Mouse (Mus musculus): ENCODE results near the gene Exoc5. TPM values are rescaled to one million over a fixed set of nuclear protein-coding genes. Genes with fewer than 3 reads are reported as not detected.

Exoc5 gene
- polyA plus RNA-seq, 2 experiments: 9.2 to 23.0 TPM

- ATAC-seq (ENCODE audit: insufficient read depth): no peak
- H3K4me2 ChIP-seq (ENCODE audit: low read depth): no peak overlapping the region
- H3K4me1 ChIP-seq (replicated peaks; ENCODE audit: control insufficient read depth in 2 of 2, insufficient read depth in 2 of 2, low read length in 1 of 2): no peaks in the 10 kb centered on the region
- no peak overlapping the region for H3K4me3 ChIP-seq (ENCODE audit: insufficient read depth in 1 of 2, low read depth in 2 of 2, low read length in 2 of 2)
- WGBS (ENCODE audit: insufficient replicate concordance): 9% methylated on average over 7 of the region's 7 CpGs
- no peak for DNase-seq (ENCODE audit: low read depth in 3 of 3, low spot score in 3 of 3)
- H3K9ac ChIP-seq (replicated peaks): no peak overlapping the region
- H3K27ac ChIP-seq: no peak overlapping the region
- no peaks in the 10 kb centered on the region for H3K27me3 ChIP-seq (ENCODE audit: control insufficient read depth, insufficient read depth, low read length)
- H3K36me3 ChIP-seq (replicated peaks; ENCODE audit: control insufficient read depth, insufficient read depth, low read depth): no peaks in the 10 kb centered on the region
- no peaks in the 10 kb centered on the region for H3K9me3 ChIP-seq (ENCODE audit: control insufficient read depth, low read length)
- no peak for TF ChIP-seq CTCF (IDR thresholded peaks at IDR 0.05; ENCODE audit: low read depth)
- no peak for TF ChIP-seq EP300 (IDR thresholded peaks at IDR 0.05; ENCODE audit: low read depth)
Measured at GRCm38 (mm10) chr14:48991144-48991522, 75.3 kb downstream of the Exoc5 start.

- ATAC-seq (ENCODE audit: insufficient read depth): no peak
- Histone ChIP-seq H3K9me3 (ENCODE audit: control insufficient read depth, low read length) (no peaks in the 10 kb centered on the region), H3K36me3 (replicated peaks; ENCODE audit: control insufficient read depth, insufficient read depth, low read depth) (no peaks in the 10 kb centered on the region), H3K4me1 (replicated peaks; ENCODE audit: control insufficient read depth in 2 of 2, insufficient read depth in 2 of 2, low read length in 1 of 2) (no peaks in the 10 kb centered on the region), H3K27ac (no peak overlapping the region), H3K27me3 (ENCODE audit: control insufficient read depth, insufficient read depth, low read length) (no peaks in the 10 kb centered on the region), H3K4me3 (ENCODE audit: insufficient read depth in 1 of 2, low read depth in 2 of 2, low read length in 2 of 2) (no peak overlapping the region), H3K4me2 (ENCODE audit: low read depth) (no peak overlapping the region), H3K9ac (replicated peaks) (no peak overlapping the region)
- 20% methylated on average over 17 of the region's 17 CpGs for WGBS (ENCODE audit: insufficient replicate concordance)
- no peak for DNase-seq (ENCODE audit: low read depth in 3 of 3, low spot score in 3 of 3)
- TF ChIP-seq EP300 (IDR thresholded peaks at IDR 0.05; ENCODE audit: low read depth) (no peak), CTCF (IDR thresholded peaks at IDR 0.05; ENCODE audit: low read depth) (0 out of 2 replicates have a peak, but pooled peaks have one; percentile 29)
Measured at GRCm38 (mm10) chr14:48990471-48991143, 75.8 kb downstream of the Exoc5 start.

- Histone ChIP-seq H3K9me3 (ENCODE audit: control insufficient read depth, low read length) (no peaks in the 10 kb centered on the region), H3K9ac (replicated peaks) (no peak overlapping the region), H3K27ac (no peak overlapping the region), H3K4me3 (ENCODE audit: insufficient read depth in 1 of 2, low read depth in 2 of 2, low read length in 2 of 2) (no peak overlapping the region), H3K27me3 (ENCODE audit: control insufficient read depth, insufficient read depth, low read length) (no peaks in the 10 kb centered on the region), H3K36me3 (replicated peaks; ENCODE audit: control insufficient read depth, insufficient read depth, low read depth) (no peaks in the 10 kb centered on the region), H3K4me2 (ENCODE audit: low read depth) (no peak overlapping the region), H3K4me1 (replicated peaks; ENCODE audit: control insufficient read depth in 2 of 2, insufficient read depth in 2 of 2, low read length in 1 of 2) (no peaks in the 10 kb centered on the region)
- DNase-seq (ENCODE audit: low read depth in 3 of 3, low spot score in 3 of 3) (no peak), ATAC-seq (ENCODE audit: insufficient read depth) (no peak)
- 75% methylated on average over 8 of the region's 8 CpGs for WGBS (ENCODE audit: insufficient replicate concordance)
- TF ChIP-seq EP300 (IDR thresholded peaks at IDR 0.05; ENCODE audit: low read depth) (no peak), CTCF (IDR thresholded peaks at IDR 0.05; ENCODE audit: low read depth) (no peak)
Measured at GRCm38 (mm10) chr14:48989831-48990230, 76.6 kb downstream of the Exoc5 start.

- Histone ChIP-seq H3K9ac (replicated peaks) (no peak overlapping the region), H3K9me3 (ENCODE audit: control insufficient read depth, low read length) (no peaks in the 10 kb centered on the region), H3K4me1 (replicated peaks; ENCODE audit: control insufficient read depth in 2 of 2, insufficient read depth in 2 of 2, low read length in 1 of 2) (no peaks in the 10 kb centered on the region), H3K27ac (no peak overlapping the region), H3K4me3 (ENCODE audit: insufficient read depth in 1 of 2, low read depth in 2 of 2, low read length in 2 of 2) (no peak overlapping the region), H3K4me2 (ENCODE audit: low read depth) (no peak overlapping the region), H3K36me3 (replicated peaks; ENCODE audit: control insufficient read depth, insufficient read depth, low read depth) (no peaks in the 10 kb centered on the region), H3K27me3 (ENCODE audit: control insufficient read depth, insufficient read depth, low read length) (no peaks in the 10 kb centered on the region)
- TF ChIP-seq CTCF (IDR thresholded peaks at IDR 0.05; ENCODE audit: low read depth): no peak
- TF ChIP-seq EP300 (IDR thresholded peaks at IDR 0.05; ENCODE audit: low read depth): no peak
- no peak for ATAC-seq (ENCODE audit: insufficient read depth)
- DNase-seq (ENCODE audit: low read depth in 3 of 3, low spot score in 3 of 3): no peak
- WGBS (ENCODE audit: insufficient replicate concordance): 39% methylated on average over 8 of the region's 8 CpGs
Measured at GRCm38 (mm10) chr14:48986231-48986630, 80.2 kb downstream of the Exoc5 start.

- no peaks in the 10 kb centered on the region for H3K27me3 ChIP-seq (ENCODE audit: control insufficient read depth, insufficient read depth, low read length)
- no peak overlapping the region for H3K4me3 ChIP-seq (ENCODE audit: insufficient read depth in 1 of 2, low read depth in 2 of 2, low read length in 2 of 2)
- H3K9ac ChIP-seq (replicated peaks): no peak overlapping the region
- no peaks in the 10 kb centered on the region for H3K4me1 ChIP-seq (replicated peaks; ENCODE audit: control insufficient read depth in 2 of 2, insufficient read depth in 2 of 2, low read length in 1 of 2)
- DNase-seq (ENCODE audit: low read depth in 3 of 3, low spot score in 3 of 3): no peak
- no peaks in the 10 kb centered on the region for H3K9me3 ChIP-seq (ENCODE audit: control insufficient read depth, low read length)
- WGBS (ENCODE audit: insufficient replicate concordance): 45% methylated on average over 10 of the region's 10 CpGs
- TF ChIP-seq CTCF (IDR thresholded peaks at IDR 0.05; ENCODE audit: low read depth): peak; percentile 47; the same call in 1 of the 2 replicates
- TF ChIP-seq EP300 (IDR thresholded peaks at IDR 0.05; ENCODE audit: low read depth): no peak
- H3K27ac ChIP-seq: no peak overlapping the region
- no peak overlapping the region for H3K4me2 ChIP-seq (ENCODE audit: low read depth)
- no peaks in the 10 kb centered on the region for H3K36me3 ChIP-seq (replicated peaks; ENCODE audit: control insufficient read depth, insufficient read depth, low read depth)
- no peak for ATAC-seq (ENCODE audit: insufficient read depth)
Measured at GRCm38 (mm10) chr14:48985673-48986072, 80.8 kb downstream of the Exoc5 start.

All from liver, embryonic 14.5 days (tissue).